Mouse (Mus musculus): ENCODE results near the gene Trim39. TPM values are rescaled to one million over a fixed set of nuclear protein-coding genes. Genes with fewer than 3 reads are reported as not detected.

The Trim39 gene
- polyA plus RNA-seq, 1 experiment: 42.2 TPM

- 18% methylated on average over 5 of the region's 5 CpGs for WGBS
- H3K27ac ChIP-seq (ENCODE audit: control insufficient read depth, insufficient read depth, low read depth, low read length, poor library complexity): no peak overlapping the region
- H3K4me3 ChIP-seq (replicated peaks; ENCODE audit: control insufficient read depth, low read depth, low read length): no peak overlapping the region
- TF ChIP-seq CTCF (IDR thresholded peaks at IDR 0.05; ENCODE audit: control insufficient read depth, insufficient read depth, low read length) (no peak), POLR2A (IDR thresholded peaks at IDR 0.05; ENCODE audit: borderline replicate concordance, control insufficient read depth, low read depth, low read length) (no peak)
- H3K4me1 ChIP-seq (ENCODE audit: control insufficient read depth, insufficient read depth, low read length): no peaks in the 10 kb centered on the region; the same call in 1 of the 2 replicates
Observed at GRCm38 (mm10) chr17:36218594-36219155, 53.4 kb downstream of the Trim39 start.

GRCm38 (mm10) chr17:36215586-36215985 lies 56.5 kb downstream of the Trim39 start:
- Histone ChIP-seq H3K4me1 (ENCODE audit: control insufficient read depth, insufficient read depth, low read length) (no peaks in the 10 kb centered on the region; the same call in 1 of the 2 replicates), H3K27ac (ENCODE audit: control insufficient read depth, insufficient read depth, low read depth, low read length, poor library complexity) (no peak overlapping the region), H3K4me3 (replicated peaks; ENCODE audit: control insufficient read depth, low read depth, low read length) (no peak overlapping the region)
- 7% methylated on average over 20 of the region's 20 CpGs for WGBS
- TF ChIP-seq CTCF (IDR thresholded peaks at IDR 0.05; ENCODE audit: control insufficient read depth, insufficient read depth, low read length): no peak
- TF ChIP-seq POLR2A (IDR thresholded peaks at IDR 0.05; ENCODE audit: borderline replicate concordance, control insufficient read depth, low read depth, low read length): no peak

Other genes with a start within 250 kb of the Trim39 start
- gene H2-T23, start 239.4 kb downstream of the Trim39 start, polyA plus RNA-seq (2011; ENCODE audit: insufficient read depth, insufficient read length, low replicate concordance, missing spikeins): 60.1 and 94.6 TPM in 2 replicates
- 23.5 and 45.8 TPM in 2 replicates for gene H2-T22, start 229.5 kb downstream of the Trim39 start, polyA plus RNA-seq (2011; ENCODE audit: insufficient read depth, insufficient read length, low replicate concordance, missing spikeins)
- not detected in 2 replicates for gene Gm6034, start 229.3 kb downstream of the Trim39 start, polyA plus RNA-seq (2011; ENCODE audit: insufficient read depth, insufficient read length, low replicate concordance, missing spikeins)
- not detected in 2 replicates for gene Gm11127, start 213.9 kb downstream of the Trim39 start, polyA plus RNA-seq (2011; ENCODE audit: insufficient read depth, insufficient read length, low replicate concordance, missing spikeins)
- gene Gm19684, start 150.6 kb downstream of the Trim39 start, polyA plus RNA-seq (2011; ENCODE audit: insufficient read depth, insufficient read length, low replicate concordance, missing spikeins): 1.2 TPM in 1 of 2 replicates, not detected in the other
- not detected in 2 replicates for gene Gm7030, start 142.8 kb downstream of the Trim39 start, polyA plus RNA-seq (2011; ENCODE audit: insufficient read depth, insufficient read length, low replicate concordance, missing spikeins)
- gene Gm8909, start 103.7 kb downstream of the Trim39 start, polyA plus RNA-seq (2011; ENCODE audit: insufficient read depth, insufficient read length, low replicate concordance, missing spikeins): 3.0 TPM in 1 of 2 replicates, not detected in the other
- gene H2-T3, start 82.0 kb downstream of the Trim39 start, polyA plus RNA-seq (2011; ENCODE audit: insufficient read depth, insufficient read length, low replicate concordance, missing spikeins): 0.80 TPM in 1 of 2 replicates, not detected in the other
- 53.7 and 117 TPM in 2 replicates for gene Rpp21, start 14.2 kb downstream of the Trim39 start, polyA plus RNA-seq (2011; ENCODE audit: insufficient read depth, insufficient read length, low replicate concordance, missing spikeins)
- not detected in 2 replicates for gene H2-M10.2, start 14.2 kb upstream of the Trim39 start, polyA plus RNA-seq (2011; ENCODE audit: insufficient read depth, insufficient read length, low replicate concordance, missing spikeins)
- not detected in 2 replicates for gene H2-M10.1, start 53.9 kb upstream of the Trim39 start, polyA plus RNA-seq (2011; ENCODE audit: insufficient read depth, insufficient read length, low replicate concordance, missing spikeins)
- gene H2-M10.3, start 96.2 kb upstream of the Trim39 start, polyA plus RNA-seq (2011; ENCODE audit: insufficient read depth, insufficient read length, low replicate concordance, missing spikeins): not detected in 2 replicates
- not detected in 2 replicates for gene H2-M10.4, start 190.1 kb upstream of the Trim39 start, polyA plus RNA-seq (2011; ENCODE audit: insufficient read depth, insufficient read length, low replicate concordance, missing spikeins)

All from bone marrow, adult 2 months (tissue).